9 mouse cellular contexts compared by ENCODE assay signal in the genomic region with DNA sequence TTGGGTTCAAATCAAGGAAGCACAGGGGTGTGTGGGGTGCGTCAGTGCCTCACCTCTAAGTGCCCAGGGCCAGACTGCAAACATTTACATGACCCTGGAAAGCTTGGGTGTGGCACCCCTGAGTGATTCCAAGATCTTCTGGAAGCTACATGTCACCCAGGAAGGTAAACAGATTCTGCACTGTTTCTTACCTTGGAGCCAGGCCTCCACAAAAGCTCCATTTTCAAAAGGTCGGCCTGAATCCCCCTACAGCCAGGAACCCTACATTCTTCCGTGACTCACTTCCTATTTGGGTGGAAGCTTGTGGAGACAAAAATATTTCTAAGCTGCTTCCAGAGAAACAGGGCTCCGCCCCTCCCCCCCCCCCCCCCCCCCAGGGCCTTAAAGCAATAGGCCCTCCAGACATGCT. TPM values are rescaled to one million over a fixed set of nuclear protein-coding genes. Genes with fewer than 3 reads are reported as not detected.
A peak's percentile ranks its signal among the peaks of the same experiment; 100 is the strongest.
DNase-seq lines count a peak whose midpoint lies in the region; ATAC-seq and TF ChIP-seq lines count a peak whose summit lies in the region.
"Had no signal": no experiment of that assay in that cellular context is flagged by ENCODE, and none has a peak within 500 bp of the region (broad histone marks: within the 10 kb centered on the region; RNA-seq: fewer than 3 reads in every experiment).

No protein-coding gene starts in this region.

- peak; percentile 39; the same call in 1 of the 2 replicates for ATAC-seq in intestine, embryonic 16.5 days
- peak; percentile 72 for ATAC-seq in stomach, postnatal 0 days (ENCODE audit: low FRiP score, low TSS enrichment)
- no peak for ATAC-seq in liver, embryonic 11.5 days (replicated peaks; ENCODE audit: low FRiP score)
- ATAC-seq: forebrain, embryonic 16.5 days had no signal

- H3K36me3 ChIP-seq in intestine, embryonic 16.5 days (ENCODE audit: control insufficient read depth, insufficient read depth, low read length), result 0 out of 2 replicates have a peak, but pooled peaks cover 9% of the 10 kb centered on the region
- no peaks in the 10 kb centered on the region for H3K36me3 ChIP-seq in stomach, postnatal 0 days (ENCODE audit: control insufficient read depth, insufficient read depth, low read length)
- peaks cover 9% of the 10 kb centered on the region; the same call in 1 of the 2 replicates for H3K36me3 ChIP-seq in liver, embryonic 11.5 days (ENCODE audit: control insufficient read depth, insufficient read depth, low read length)

- H3K4me3 ChIP-seq in intestine, embryonic 16.5 days (ENCODE audit: low read length), result no peak overlapping the region
- H3K4me3 ChIP-seq in stomach, postnatal 0 days (ENCODE audit: low read depth, low read length), result no peak overlapping the region
- no peak overlapping the region for H3K4me3 ChIP-seq in liver, embryonic 11.5 days (ENCODE audit: low read depth, low read length)

- TF ChIP-seq EP300 in stomach, postnatal 0 days (optimal IDR thresholded peaks at IDR 0.05), result no peak

- no peaks in the 10 kb centered on the region for H3K9me3 ChIP-seq in intestine, embryonic 16.5 days (ENCODE audit: control insufficient read depth, low read length)
- no peaks in the 10 kb centered on the region for H3K9me3 ChIP-seq in stomach, postnatal 0 days (ENCODE audit: control insufficient read depth, low read length)
- no peaks in the 10 kb centered on the region for H3K9me3 ChIP-seq in liver, embryonic 11.5 days (ENCODE audit: control insufficient read depth, low read length)

- no peak overlapping the region for H3K9ac ChIP-seq in intestine, embryonic 16.5 days (ENCODE audit: low read depth, low read length)
- no peak overlapping the region for H3K9ac ChIP-seq in stomach, postnatal 0 days (ENCODE audit: low read length)
- no peak overlapping the region for H3K9ac ChIP-seq in liver, embryonic 11.5 days (ENCODE audit: low read depth, low read length)

- TF ChIP-seq CTCF in stomach, postnatal 0 days (IDR thresholded peaks at IDR 0.05; ENCODE audit: low read depth), result no peak

- peaks cover 10% of the 10 kb centered on the region for H3K4me1 ChIP-seq in intestine, embryonic 16.5 days (ENCODE audit: control insufficient read depth, insufficient read depth, low read length)
- peaks cover 9% of the 10 kb centered on the region; the same call in 1 of the 2 replicates for H3K4me1 ChIP-seq in stomach, postnatal 0 days (replicated peaks; ENCODE audit: control insufficient read depth, insufficient read depth)
- peaks cover 3% of the 10 kb centered on the region; the same call in 1 of the 2 replicates for H3K4me1 ChIP-seq in liver, embryonic 11.5 days (replicated peaks; ENCODE audit: control insufficient read depth, insufficient read depth, low read length)

- no peak overlapping the region for H3K27ac ChIP-seq in intestine, embryonic 16.5 days (ENCODE audit: low read length)
- peak overlapping the region; percentile 59; the same call in 1 of the 2 replicates for H3K27ac ChIP-seq in stomach, postnatal 0 days (replicated peaks)
- H3K27ac ChIP-seq in liver, embryonic 11.5 days (ENCODE audit: low read depth, low read length), result no peak overlapping the region

- DNase-seq in cerebellum, adult 11-12 months, result peak; percentile 32
- no peak for DNase-seq in cerebellum, postnatal 14 days
- peak; percentile 43 for DNase-seq in urinary bladder, postnatal 14 days (ENCODE audit: low spot score)
- DNase-seq in urinary bladder, adult 2 months (ENCODE audit: low spot score), result no peak
- DNase-seq in stomach, postnatal 0 days (ENCODE audit: low spot score), result peak; percentile 67
- no peak for DNase-seq in left cerebral cortex, postnatal 36 days (ENCODE audit: low spot score in 2 of 2)
- DNase-seq in liver, embryonic 11.5 days (ENCODE audit: low spot score), result no peak

- intact Hi-C loops in left cerebral cortex, postnatal 36 days (cut with DNase I), result no loop called here

- no peak overlapping the region for H3K4me2 ChIP-seq in intestine, embryonic 16.5 days (ENCODE audit: low read depth, low read length)
- peak overlapping the region; percentile 36; the same call in 1 of the 2 replicates for H3K4me2 ChIP-seq in stomach, postnatal 0 days (replicated peaks; ENCODE audit: low read depth)
- H3K4me2 ChIP-seq in liver, embryonic 11.5 days, result no peak overlapping the region

- no peaks in the 10 kb centered on the region for H3K27me3 ChIP-seq in intestine, embryonic 16.5 days (replicated peaks; ENCODE audit: control insufficient read depth, insufficient read depth, low read length)
- no peaks in the 10 kb centered on the region for H3K27me3 ChIP-seq in stomach, postnatal 0 days (ENCODE audit: control insufficient read depth, insufficient read depth, low read length)
- H3K27me3 ChIP-seq in liver, embryonic 11.5 days (replicated peaks; ENCODE audit: control insufficient read depth, insufficient read depth, low read length), result no peaks in the 10 kb centered on the region

- 14% methylated on average over 4 of the region's 4 CpGs for WGBS in intestine, embryonic 16.5 days
- 18% methylated on average over 4 of the region's 4 CpGs for WGBS in stomach, postnatal 0 days
- 43% methylated on average over 4 of the region's 4 CpGs for WGBS in liver, embryonic 11.5 days

RNA-seq across cellular contexts. Expression of gene 1810013L24Rik, which starts 34.3 kb away (rescaled TPM):
- polyA plus RNA-seq in urinary bladder, adult 2 months (2012; rRNA removed), result 38.5 and 48.2 TPM in 2 replicates
- polyA plus RNA-seq in intestine, embryonic 16.5 days (2015; fragmentation: Nextera tagmentation; extraction: Ambion mirVana), result 11.9 and 12.1 TPM in 2 replicates
- 15.6 and 16.3 TPM in 2 replicates for polyA plus RNA-seq in stomach, postnatal 0 days (2015; fragmentation: Nextera tagmentation; extraction: Ambion mirVana)
- total RNA-seq in left cerebral cortex, postnatal 36 days (2021), result 100 to 1,000 TPM in 1 of 2 experiments, 10 to 100 TPM in 1; 98.2 to 105 TPM
- polyA plus RNA-seq in liver, embryonic 11.5 days (2014; fragmentation: Nextera tagmentation; extraction: Ambion mirVana), result 12.5 and 13.8 TPM in 2 replicates

Comparison
In these comparisons a context has a peak if more than half of its experiments do, and no peak if none do; other contexts are left out.
1. DNase-seq: peak in cerebellum, adult 11-12 months (single experiment), urinary bladder, postnatal 14 days (single experiment) and stomach, postnatal 0 days (single experiment); none in cerebellum, postnatal 14 days (0 of 2), urinary bladder, adult 2 months (single experiment), left cerebral cortex, postnatal 36 days (0 of 2) and liver, embryonic 11.5 days (single experiment).